Mouse (Mus musculus): ENCODE measurements around the gene Eif5.
A peak's percentile ranks its signal among the peaks of the same experiment; 100 is the strongest.
"Not testable (repeated sequence)": the region's sequence is repeated elsewhere in the genome, so short reads cannot be mapped to it uniquely, and the experiment has no call there.

Gene Eif5

DNA sequence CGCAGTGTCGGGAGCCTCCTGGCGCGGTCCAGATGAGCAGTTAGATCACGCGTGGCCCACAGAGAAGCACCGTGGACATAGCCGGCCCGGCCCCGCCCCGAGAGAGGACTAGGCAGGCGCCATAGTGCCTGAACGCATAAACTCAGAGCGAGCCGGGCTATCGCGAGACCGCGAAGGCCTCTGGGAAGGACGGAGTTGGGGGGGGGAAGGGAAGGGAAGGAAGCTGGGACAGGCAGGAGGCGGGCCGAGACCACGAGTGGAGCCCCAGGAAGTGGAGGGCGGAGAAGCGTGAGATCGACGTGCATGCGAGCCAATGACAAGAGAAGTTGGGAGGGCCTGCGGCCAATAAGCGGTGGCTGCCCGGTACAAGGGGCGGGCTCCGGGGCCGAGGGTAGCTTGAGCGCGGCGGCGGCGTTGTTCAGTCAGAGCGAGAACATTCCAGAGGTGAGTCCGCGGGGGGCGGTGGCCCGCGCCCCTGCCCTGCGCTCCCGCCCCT lies at the start of gene Eif5:
Gene Eif5 (plus strand): TSS at position 221 of the 496 bp plus-strand sequence.
- peak; percentile 98 for DNase-seq (ENCODE audit: low read depth, low spot score)

- no peak for DNase-seq (ENCODE audit: low read depth, low spot score)
These were observed 48.5 kb upstream of the Eif5 start for GRCm38 (mm10) chr12:111489261-111489865.

GRCm38 (mm10) chr12:111494931-111495330 lies 42.9 kb upstream of the Eif5 start:
- DNase-seq (ENCODE audit: low read depth, low spot score), result no peak

DNA sequence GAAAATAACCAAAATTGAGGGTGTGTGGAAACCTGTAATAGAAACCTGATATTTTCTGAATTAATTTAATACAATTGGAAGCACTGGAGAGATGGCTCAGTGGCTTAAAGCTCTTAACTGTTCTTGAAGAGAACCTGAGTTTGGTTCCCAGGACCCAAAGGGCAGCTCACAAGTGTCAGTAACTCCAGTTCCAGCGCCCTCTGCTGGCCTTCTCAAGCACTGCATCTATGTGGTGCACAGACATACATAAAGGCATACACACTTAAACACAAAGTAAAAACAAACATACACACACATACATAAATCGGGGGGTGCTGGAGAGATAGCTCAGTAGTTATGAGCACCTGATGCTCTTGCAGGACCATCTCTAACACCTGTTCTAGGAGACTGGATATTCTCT lies 40.7 kb upstream of the Eif5 start:
- DNase-seq (ENCODE audit: low read depth, low spot score), result peak; percentile 84

GRCm38 (mm10) chr12:111499617-111500016 lies 38.2 kb upstream of the Eif5 start:
- DNase-seq (ENCODE audit: low read depth, low spot score), result peak; percentile 43

DNA sequence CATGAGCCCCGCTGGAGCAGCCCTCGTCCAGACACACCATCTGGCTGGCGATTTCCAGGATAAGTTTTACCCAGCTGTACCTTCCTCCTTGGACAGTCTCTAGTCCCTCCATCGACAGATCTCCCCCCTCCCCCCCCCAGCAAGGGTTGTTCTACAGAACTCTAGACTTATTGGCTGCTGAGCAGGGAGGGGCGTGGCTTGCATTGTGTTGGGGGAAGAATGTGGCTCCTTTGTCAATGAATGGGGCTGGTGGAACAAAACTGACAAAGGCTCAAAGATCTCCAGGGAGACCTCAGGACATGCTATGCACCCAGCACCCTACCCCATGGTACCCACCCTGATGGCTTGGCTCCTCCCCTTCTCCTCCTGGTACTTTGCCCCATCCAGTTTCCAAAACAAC lies 37.1 kb upstream of the Eif5 start:
- DNase-seq (ENCODE audit: low read depth, low spot score), result peak; percentile 86

- DNase-seq (ENCODE audit: low read depth, low spot score), result peak; percentile 25
These were observed 34.7 kb upstream of the Eif5 start for GRCm38 (mm10) chr12:111503063-111503567.

GRCm38 (mm10) chr12:111503571-111503970 lies 34.2 kb upstream of the Eif5 start:
- DNase-seq (ENCODE audit: low read depth, low spot score), result peak; percentile 67

- DNase-seq (ENCODE audit: low read depth, low spot score), result peak; percentile 85
These were observed 32.9 kb upstream of the Eif5 start for GRCm38 (mm10) chr12:111504904-111505303.

GRCm38 (mm10) chr12:111507001-111507400 lies 30.8 kb upstream of the Eif5 start:
- DNase-seq (ENCODE audit: low read depth, low spot score), result peak; percentile 35

DNA sequence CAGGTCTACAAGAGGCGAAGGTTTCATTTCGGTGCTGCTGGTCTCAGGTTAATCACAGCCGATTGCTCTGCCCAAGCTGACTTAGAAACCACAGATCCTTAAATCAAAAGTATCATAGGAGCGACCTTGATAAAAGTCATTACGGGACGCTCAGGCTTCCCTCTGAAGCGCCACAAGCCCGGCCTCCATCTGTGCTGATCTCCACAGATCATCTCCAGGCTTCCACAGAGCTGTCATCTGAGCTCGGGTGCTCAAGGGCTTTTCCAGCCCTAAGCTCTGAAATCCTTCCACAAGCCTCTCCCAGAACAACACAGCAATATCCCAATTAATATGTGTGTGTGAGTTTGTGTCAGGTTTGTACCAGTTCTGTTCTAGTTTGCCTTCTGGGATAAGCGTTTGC lies 29.9 kb upstream of the Eif5 start:
- DNase-seq (ENCODE audit: low read depth, low spot score), result no peak

DNA sequence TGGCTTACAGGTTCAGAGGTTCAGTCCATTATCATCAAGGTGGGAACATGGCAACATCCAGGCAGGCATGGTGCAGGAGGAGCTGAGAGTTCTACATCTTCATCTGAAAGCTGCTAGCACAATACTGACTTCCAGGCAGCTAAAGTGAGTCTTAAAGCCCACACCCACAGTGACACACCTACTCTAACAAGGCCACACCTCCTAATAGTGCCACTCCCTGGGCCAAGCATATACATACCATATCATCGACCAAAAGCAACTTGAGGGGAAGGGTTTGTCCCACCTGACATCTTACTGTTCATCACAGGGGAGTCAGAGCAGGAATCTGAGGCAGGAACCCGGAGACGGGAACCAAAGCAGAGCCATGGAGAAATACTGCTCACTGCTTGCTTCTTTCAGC lies 29.4 kb upstream of the Eif5 start:
- DNase-seq (ENCODE audit: low read depth, low spot score), result not testable (repeated sequence)

- DNase-seq (ENCODE audit: low read depth, low spot score), result peak; percentile 66
These were observed 25.2 kb upstream of the Eif5 start for GRCm38 (mm10) chr12:111512572-111513063.

DNA sequence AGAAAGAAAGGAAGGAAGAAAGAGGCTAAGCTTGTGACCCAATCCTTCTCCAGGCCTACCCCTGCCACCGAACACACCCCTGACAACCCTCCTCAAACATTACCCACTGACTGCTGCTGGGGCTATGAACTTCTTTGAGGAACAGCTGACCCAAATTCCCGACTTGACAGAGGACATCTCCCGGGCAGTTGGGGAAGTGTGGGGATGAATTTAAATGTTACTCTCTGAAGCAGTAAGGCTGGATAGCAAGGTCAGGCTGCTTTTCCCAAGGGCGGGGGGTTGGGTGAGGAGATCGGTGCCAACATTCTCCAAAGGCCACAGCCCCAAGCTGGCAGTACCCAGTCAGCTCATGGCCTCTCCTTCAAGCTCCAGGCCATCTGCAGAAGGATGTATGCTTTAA lies 24.1 kb upstream of the Eif5 start:
- DNase-seq (ENCODE audit: low read depth, low spot score), result no peak

- DNase-seq (ENCODE audit: low read depth, low spot score), result no peak
These were observed 23.5 kb upstream of the Eif5 start for GRCm38 (mm10) chr12:111514231-111514792.

GRCm38 (mm10) chr12:111514874-111515649 lies 22.8 kb upstream of the Eif5 start:
- no peak for DNase-seq (ENCODE audit: low read depth, low spot score)

GRCm38 (mm10) chr12:111515920-111516319 lies 21.9 kb upstream of the Eif5 start:
- DNase-seq (ENCODE audit: low read depth, low spot score), result no peak

DNA sequence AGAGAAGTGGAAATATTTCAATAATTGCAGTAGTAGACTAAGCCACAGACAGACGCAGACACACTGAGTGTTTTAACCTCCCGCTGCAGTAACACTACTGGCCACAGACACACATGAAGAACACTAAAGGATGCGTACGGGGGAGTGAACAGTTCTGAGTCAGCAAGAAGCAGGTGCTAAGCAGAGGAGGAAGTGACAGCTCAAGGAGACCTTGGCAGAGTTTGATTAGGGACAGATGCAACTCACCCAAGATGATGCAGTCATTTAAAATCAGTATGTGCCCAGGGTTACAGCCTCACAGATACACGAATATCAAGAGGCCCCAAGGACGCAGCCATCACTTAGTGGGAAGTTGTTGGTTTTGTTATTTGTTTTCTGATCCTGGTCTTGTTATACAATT lies 21.0 kb upstream of the Eif5 start:
- no peak for DNase-seq (ENCODE audit: low read depth, low spot score)

DNA sequence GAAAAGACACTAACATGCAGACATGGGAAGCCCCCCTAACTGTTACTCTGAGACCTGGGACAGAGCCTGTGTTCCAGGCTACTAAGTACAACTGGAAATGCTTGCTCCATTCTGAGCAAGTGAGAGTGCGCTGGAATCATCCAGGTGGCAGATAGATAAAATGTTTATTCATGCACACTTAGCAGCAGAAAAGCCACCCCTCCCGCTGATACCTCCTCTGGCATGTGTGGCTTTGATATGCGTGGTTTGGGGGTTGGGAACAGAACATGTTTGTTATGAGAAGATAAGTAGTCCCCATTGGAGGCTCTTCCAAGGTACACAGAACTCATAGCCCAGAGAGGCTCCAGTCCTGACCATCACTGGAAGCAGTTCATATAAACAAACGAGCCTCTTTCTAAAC lies 19.9 kb upstream of the Eif5 start:
- no peak for DNase-seq (ENCODE audit: low read depth, low spot score)

GRCm38 (mm10) chr12:111518391-111518790 lies 19.4 kb upstream of the Eif5 start:
- DNase-seq (ENCODE audit: low read depth, low spot score), result no peak

- no peak for DNase-seq (ENCODE audit: low read depth, low spot score)
These were observed 18.0 kb upstream of the Eif5 start for GRCm38 (mm10) chr12:111519821-111520220.

- no peak for DNase-seq (ENCODE audit: low read depth, low spot score)
These were observed 16.8 kb upstream of the Eif5 start for GRCm38 (mm10) chr12:111520994-111521393.

Measured in ES-CJ7 (cell line).